Mouse (Mus musculus) heart, adult 2 months (tissue): ENCODE data around the gene Arhgef10l. TPM values are rescaled to one million over a fixed set of nuclear protein-coding genes. Genes with fewer than 3 reads are reported as not detected.

Source experiments
- DNase-seq, 2 experiments: peaks; one replicate each; pipeline ENCODE4 v3.0.0; 2021
- H3K27ac ChIP-seq: fragments of 200-600 bp; 2 replicates; pipeline ENCODE4 v1.8.1; 2022
- H3K27me3 ChIP-seq: fragments of 200-500 bp; 2 replicates; pipeline ENCODE4 v1.6.1; 2012; ENCODE audit warnings: mild to moderate bottlenecking, low read length, inconsistent platforms, mixed read lengths; ENCODE audit not compliant: control insufficient read depth, insufficient read depth
- H3K36me3 ChIP-seq: fragments of 200-500 bp; 2 replicates; pipeline ENCODE4 v1.6.1; 2012; ENCODE audit warnings: low read length, inconsistent platforms; ENCODE audit not compliant: control insufficient read depth, insufficient read depth
- H3K4me1 ChIP-seq: fragments of 200-500 bp; 2 replicates; pipeline ENCODE4 v1.6.1; 2011; ENCODE audit warnings: low read length; ENCODE audit not compliant: control insufficient read depth, insufficient read depth
- H3K4me3 ChIP-seq: fragments of 200-600 bp; 2 replicates; pipeline ENCODE4 v1.8.1; 2022
- H3K79me2 ChIP-seq: fragments of 200-500 bp; replicated peaks from 2 replicates; pipeline ENCODE4 v1.6.1; 2012; ENCODE audit warnings: mild to moderate bottlenecking, inconsistent platforms, low read length, moderate library complexity, mixed read lengths; ENCODE audit not compliant: control insufficient read depth, insufficient read depth
- H3K9ac ChIP-seq: fragments of 200-500 bp; 2 replicates; pipeline ENCODE4 v1.6.1; 2012; ENCODE audit warnings: low read depth, mild to moderate bottlenecking, control low read depth, inconsistent platforms, low read length, mixed read lengths
- CTCF ChIP-seq: fragments of 200-600 bp; IDR thresholded peaks from 2 replicates; pipeline ENCODE4 v1.8.1; 2022; ENCODE audit warnings: antibody characterized with exemption, mild to moderate bottlenecking, moderate library complexity
- EP300 ChIP-seq: fragments of 200-500 bp; IDR thresholded peaks from 2 replicates; pipeline ENCODE4 v1.6.1; 2011; ENCODE audit warnings: low read depth, low read length, control low read depth; ENCODE audit not compliant: insufficient read depth
- POLR2A ChIP-seq: fragments of 200-500 bp; IDR thresholded peaks from 2 replicates; pipeline ENCODE4 v1.6.1; 2011; ENCODE audit warnings: mild to moderate bottlenecking, low read depth, low read length, control low read depth; ENCODE audit not compliant: insufficient read depth
- WGBS: fragments of 180-500 bp; shearing (Covaris S2); methylation state at CpG from one replicate; pipeline ENCODE4 v1.1.7; 2018; 5-methylcytosine and 5-hydroxymethylcytosine counted together
- intact Hi-C: fragments of 180-260 bp; cut with DNase I; formaldehyde crosslinking; loops from one replicate; pipeline ENCODE4 v1.15.1; 2025
- polyA plus RNA-seq: library from polyadenylated mRNA; depleted of rRNA; stranded (reverse); fragments of >200 nt; gene quantifications from 2 replicates; pipeline ENCODE4 v1.2.3, GENCODE M21; 2012
- total RNA-seq, 2 experiments: library from RNA; stranded (reverse); gene quantifications; 2 replicates each; pipeline ENCODE4 v1.2.3; 2021

Gene Arhgef10l
- total and polyA plus RNA-seq, 3 experiments = 54.7 to 74.4 (median 61.0) TPM

DNA sequence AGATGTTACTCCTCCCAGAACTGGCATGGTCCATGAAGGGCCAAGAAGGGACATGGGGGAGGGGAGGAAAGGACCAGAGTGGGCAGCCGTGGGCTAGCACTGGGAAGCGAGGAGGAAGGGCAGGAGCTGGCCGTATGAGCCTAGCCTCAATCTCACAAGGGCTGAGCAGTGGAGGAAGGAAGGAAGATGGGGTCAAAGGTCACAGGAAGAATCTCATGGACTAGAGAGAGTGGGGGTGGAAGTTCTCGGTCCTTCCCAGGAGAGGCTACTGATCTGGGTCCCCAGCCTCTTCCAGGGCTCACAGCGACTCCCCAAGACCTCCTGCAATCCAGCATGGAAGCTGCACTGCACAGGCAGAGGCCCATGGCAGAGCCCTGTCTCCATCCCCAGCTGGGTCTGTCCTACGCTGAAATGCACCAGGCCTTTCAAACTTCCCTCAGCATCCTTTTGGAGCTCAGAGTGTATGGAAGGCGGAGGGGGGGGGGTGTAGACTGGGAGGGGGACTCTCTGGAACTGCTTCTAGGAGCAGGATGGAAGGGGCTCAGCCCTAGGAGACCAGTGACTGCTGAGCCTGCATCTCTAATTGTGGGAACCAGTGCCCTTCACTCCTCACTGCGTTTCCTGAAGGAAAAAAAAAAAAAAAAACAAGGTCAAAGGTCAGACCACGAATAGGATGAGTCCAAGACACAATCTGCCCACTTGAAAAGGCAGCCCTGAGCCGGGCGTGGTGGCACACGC lies 7.9 kb upstream of the Arhgef10l start:
- WGBS = 50% methylated on average over 12 of the region's 12 CpGs
- no peak for DNase-seq
- Histone ChIP-seq H3K36me3 (no peaks in the 10 kb centered on the region), H3K27me3 (no peaks in the 10 kb centered on the region), H3K9ac (no peak overlapping the region), H3K4me3 (no peak overlapping the region), H3K4me1 (no peaks in the 10 kb centered on the region; the same call in 1 of the 2 replicates), H3K79me2 (no peaks in the 10 kb centered on the region), H3K27ac (no peak overlapping the region; the same call in 1 of the 2 replicates)
- intact Hi-C loops = loop anchor here (1.0 to 2.0 kb wide), 3 partner anchors 51 to 118 kb away; no protein-coding TSS in a partner anchor
- no peak for TF ChIP-seq EP300

DNA sequence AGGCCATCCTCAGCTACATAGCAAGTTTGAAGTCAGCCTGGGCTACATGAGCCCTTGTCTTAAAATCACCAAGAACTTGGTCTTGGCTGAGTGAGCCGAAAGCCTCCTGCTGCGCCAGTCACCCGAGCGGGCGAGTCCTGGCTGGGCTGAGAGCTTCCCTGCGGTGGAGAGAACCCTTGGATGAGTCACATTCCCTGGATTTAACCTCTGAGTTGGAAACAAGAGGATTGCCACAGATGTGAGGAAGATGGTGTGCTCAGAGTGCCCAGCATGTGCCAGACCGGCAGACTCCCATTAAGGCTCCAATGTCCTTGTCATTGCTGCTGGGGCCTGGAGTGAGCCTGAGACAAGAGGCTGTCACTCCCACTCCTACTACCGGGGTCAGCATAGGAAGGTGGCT lies 2.0 kb upstream of the Arhgef10l start:
- 80% methylated on average over 8 of the region's 8 CpGs for WGBS
- Histone ChIP-seq H3K4me3 (no peak overlapping the region), H3K79me2 (no peaks in the 10 kb centered on the region), H3K27ac (no peak overlapping the region), H3K36me3 (no peaks in the 10 kb centered on the region), H3K9ac (no peak overlapping the region), H3K4me1 (peaks cover 1% of the 10 kb centered on the region), H3K27me3 (no peaks in the 10 kb centered on the region)
- TF ChIP-seq CTCF = no peak
- no peak for TF ChIP-seq POLR2A
- TF ChIP-seq EP300 = no peak
- DNase-seq = no peak
- intact Hi-C loops = no loop called here

GRCm38 (mm10) chr4:140665053-140665452 lies 759 bp downstream of the Arhgef10l start:
- Histone ChIP-seq H3K27ac (no peak overlapping the region), H3K4me3 (no peak overlapping the region), H3K9ac (no peak overlapping the region), H3K79me2 (no peaks in the 10 kb centered on the region), H3K27me3 (no peaks in the 10 kb centered on the region), H3K4me1 (peaks cover 6% of the 10 kb centered on the region), H3K36me3 (no peaks in the 10 kb centered on the region)
- WGBS = 83% methylated on average over 7 of the region's 7 CpGs
- intact Hi-C loops = no loop called here
- DNase-seq = no peak
- TF ChIP-seq CTCF = no peak
- TF ChIP-seq POLR2A = no peak
- no peak for TF ChIP-seq EP300

DNA sequence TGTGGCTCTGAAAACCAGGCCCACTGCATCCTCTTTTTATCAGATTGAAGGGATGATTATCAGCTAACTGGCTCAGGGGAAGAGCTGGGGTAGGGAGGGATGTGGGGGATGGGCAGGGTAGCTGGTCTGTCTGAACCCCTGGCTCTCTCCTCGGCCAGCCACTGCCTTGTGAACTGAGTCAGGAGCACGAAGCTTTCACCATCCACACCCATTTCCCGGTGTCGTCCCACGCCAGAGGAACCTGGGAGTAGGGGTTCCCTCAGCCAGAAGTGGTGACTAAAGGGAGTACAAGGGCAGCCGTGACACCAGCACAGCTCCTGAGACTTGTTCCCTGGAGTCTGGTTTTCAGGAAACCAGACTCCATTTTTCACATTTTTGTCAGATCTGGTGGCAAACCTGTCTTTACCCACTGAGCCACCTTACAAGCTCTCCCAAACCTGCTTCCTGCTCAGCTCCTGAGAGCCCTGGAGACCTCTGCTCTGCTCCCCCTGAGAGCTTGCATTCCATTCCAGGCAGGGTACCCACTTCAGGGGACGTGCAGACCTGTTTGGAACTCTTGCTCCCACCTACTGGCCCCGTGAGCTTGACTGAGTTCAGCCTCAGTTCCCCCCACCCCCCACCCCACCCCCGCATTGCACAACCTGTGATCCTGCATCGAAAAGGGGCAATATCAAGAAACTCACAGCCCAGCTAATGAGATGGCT lies 2.8 kb downstream of the Arhgef10l start:
- Histone ChIP-seq H3K4me3 (no peak overlapping the region), H3K4me1 (peaks cover 6% of the 10 kb centered on the region), H3K36me3 (no peaks in the 10 kb centered on the region), H3K27ac (peak overlapping the region; percentile 45; the same call in 1 of the 2 replicates), H3K27me3 (no peaks in the 10 kb centered on the region), H3K79me2 (no peaks in the 10 kb centered on the region), H3K9ac (no peak overlapping the region)
- TF ChIP-seq EP300 (no peak), CTCF (no peak), POLR2A (no peak)
- intact Hi-C loops = loop anchor here (1.0 kb wide), 1 partner anchor 38 kb away; no protein-coding TSS in a partner anchor
- WGBS = 53% methylated on average over 10 of the region's 10 CpGs
- DNase-seq = no peak

- WGBS = 25% methylated on average over 7 of the region's 7 CpGs
- no peaks in the 10 kb centered on the region for H3K27me3 ChIP-seq
- no peaks in the 10 kb centered on the region for H3K36me3 ChIP-seq
- peak overlapping the region; percentile 45 for H3K27ac ChIP-seq
- intact Hi-C loops = loop anchor here (1.0 kb wide), 1 partner anchor 39 kb away; no protein-coding TSS in a partner anchor
- peak; percentile 31 to 45 for DNase-seq
- no peak overlapping the region for H3K9ac ChIP-seq
- no peaks in the 10 kb centered on the region for H3K79me2 ChIP-seq
- H3K4me3 ChIP-seq = no peak overlapping the region
- peaks cover 6% of the 10 kb centered on the region for H3K4me1 ChIP-seq
- no peak for TF ChIP-seq CTCF
- TF ChIP-seq POLR2A = no peak
- no peak for TF ChIP-seq EP300
Measured at GRCm38 (mm10) chr4:140662453-140662852, 3.4 kb downstream of the Arhgef10l start.
